Mouse (Mus musculus) left cerebral cortex, adult 2 months (tissue): ENCODE measurements around the gene Gnaz. TPM values are rescaled to one million over a fixed set of nuclear protein-coding genes. Genes with fewer than 3 reads are reported as not detected.

Source experiments
- DNase-seq, 2 experiments: peaks; one replicate each; pipeline ENCODE4 v3.0.0; 2021 to 2022; ENCODE audit warnings: low spot score in 2 of 2, mixed read lengths in 1 of 2; ENCODE audit errors: extremely low spot score in 1 of 2
- H3K27ac ChIP-seq: fragments of 200-600 bp; 2 replicates; pipeline ENCODE4 v1.8.1; 2022
- H3K4me3 ChIP-seq: fragments of 200-600 bp; 2 replicates; pipeline ENCODE4 v1.8.1; 2022
- CTCF ChIP-seq: fragments of 200-600 bp; IDR thresholded peaks from 2 replicates; pipeline ENCODE4 v1.8.1; 2022; ENCODE audit warnings: antibody characterized with exemption, mild to moderate bottlenecking, moderate library complexity
- intact Hi-C: fragments of 180-260 bp; cut with DNase I; formaldehyde crosslinking; loops from one replicate; pipeline ENCODE4 v1.15.1; 2025
- total RNA-seq, 2 experiments: library from RNA; stranded (reverse); gene quantifications; 2 replicates each; pipeline ENCODE4 v1.2.3; 2021

Gnaz gene
- total RNA-seq, 2 experiments from 2014 or later = 114 to 124 TPM

GRCm38 (mm10) chr10:74969266-74969665 lies 2.3 kb downstream of the Gnaz start:
- no peak for TF ChIP-seq CTCF
- intact Hi-C loops = loop anchor here (5.0 kb wide), 1 partner anchor 38 kb away; no protein-coding TSS in a partner anchor
- Histone ChIP-seq H3K27ac (no peak overlapping the region), H3K4me3 (peak overlapping the region; percentile 73; the same call in 1 of the 2 replicates)
- DNase-seq = no peak

GRCm38 (mm10) chr10:74973026-74973425 lies 6.0 kb downstream of the Gnaz start:
- intact Hi-C loops = no loop called here
- peak; percentile 9 for TF ChIP-seq CTCF
- DNase-seq = no peak
- H3K27ac ChIP-seq = no peak overlapping the region
- H3K4me3 ChIP-seq = no peak overlapping the region

GRCm38 (mm10) chr10:74975626-74976025 lies 8.6 kb downstream of the Gnaz start:
- H3K27ac ChIP-seq = no peak overlapping the region
- H3K4me3 ChIP-seq = no peak overlapping the region
- no peak for TF ChIP-seq CTCF
- DNase-seq = no peak
- intact Hi-C loops = no loop called here

- Histone ChIP-seq H3K4me3 (no peak overlapping the region), H3K27ac (no peak overlapping the region)
- intact Hi-C loops = no loop called here
- TF ChIP-seq CTCF = no peak
- no peak for DNase-seq
These were observed 9.5 kb downstream of the Gnaz start for GRCm38 (mm10) chr10:74976429-74976828.

- H3K4me3 ChIP-seq = no peak overlapping the region
- no peak for TF ChIP-seq CTCF
- intact Hi-C loops = no loop called here
- H3K27ac ChIP-seq = no peak overlapping the region
- DNase-seq = no peak
These were observed 11.1 kb downstream of the Gnaz start for GRCm38 (mm10) chr10:74978056-74978455.

GRCm38 (mm10) chr10:74981159-74981558 lies 14.2 kb downstream of the Gnaz start:
- no peak overlapping the region for H3K4me3 ChIP-seq
- no peak for TF ChIP-seq CTCF
- intact Hi-C loops = no loop called here
- DNase-seq = no peak
- H3K27ac ChIP-seq = no peak overlapping the region

GRCm38 (mm10) chr10:74983176-74983575 lies 16.2 kb downstream of the Gnaz start:
- H3K27ac ChIP-seq = no peak overlapping the region
- H3K4me3 ChIP-seq = no peak overlapping the region
- intact Hi-C loops = no loop called here
- DNase-seq = no peak
- no peak; the same call in 1 of the 2 replicates for TF ChIP-seq CTCF

GRCm38 (mm10) chr10:74987698-74988470 lies 20.9 kb downstream of the Gnaz start:
- H3K4me3 ChIP-seq = no peak overlapping the region
- H3K27ac ChIP-seq = peak overlapping the region; percentile 2; the same call in 1 of the 2 replicates
- intact Hi-C loops = no loop called here
- no peak for TF ChIP-seq CTCF
- DNase-seq = no peak

- no peak for DNase-seq
- intact Hi-C loops = no loop called here
- H3K4me3 ChIP-seq = no peak overlapping the region
- peak; percentile 22 for TF ChIP-seq CTCF
- no peak overlapping the region for H3K27ac ChIP-seq
These were observed 22.8 kb downstream of the Gnaz start for GRCm38 (mm10) chr10:74989814-74990213.

- intact Hi-C loops = no loop called here
- no peak for TF ChIP-seq CTCF
- Histone ChIP-seq H3K4me3 (no peak overlapping the region), H3K27ac (no peak overlapping the region)
- no peak for DNase-seq
These were observed 23.8 kb downstream of the Gnaz start for GRCm38 (mm10) chr10:74990584-74991322.

GRCm38 (mm10) chr10:74994863-74995262 lies 27.9 kb downstream of the Gnaz start:
- no peak for TF ChIP-seq CTCF
- no peak overlapping the region for H3K4me3 ChIP-seq
- no peak for DNase-seq
- no peak overlapping the region; the same call in 1 of the 2 replicates for H3K27ac ChIP-seq
- intact Hi-C loops = no loop called here

GRCm38 (mm10) chr10:74995377-74995776 lies 28.4 kb downstream of the Gnaz start:
- Histone ChIP-seq H3K4me3 (peak overlapping the region; percentile 27; the same call in 1 of the 2 replicates), H3K27ac (peak overlapping the region; percentile 56; the same call in 1 of the 2 replicates)
- peak; percentile 53 to 61 for DNase-seq
- intact Hi-C loops = no loop called here
- no peak for TF ChIP-seq CTCF
